10 mouse cellular contexts compared by ENCODE assay signal in the genomic region with DNA sequence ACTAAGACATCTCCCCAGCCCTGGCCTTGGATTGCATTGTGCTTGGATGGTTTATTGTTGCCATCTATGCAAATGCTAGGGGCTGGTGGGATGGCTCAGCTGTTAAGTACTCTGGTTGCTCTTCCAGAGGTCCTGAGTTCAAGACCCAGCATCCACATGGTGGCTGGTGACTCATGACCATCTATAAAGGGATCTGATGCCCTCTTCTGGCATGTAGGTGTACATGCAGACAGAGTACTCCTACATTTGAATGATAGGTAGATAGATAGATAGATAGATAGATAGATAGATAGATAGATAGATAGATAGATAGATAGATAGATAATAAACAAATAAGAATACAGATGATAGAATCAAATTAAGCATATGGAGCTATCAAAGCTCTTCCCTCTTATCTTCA. TPM values are rescaled to one million over a fixed set of nuclear protein-coding genes. Genes with fewer than 3 reads are reported as not detected.
DNase-seq lines count a peak whose midpoint lies in the region; ATAC-seq and TF ChIP-seq lines count a peak whose summit lies in the region.
"Not testable (repeated sequence)": the region's sequence is repeated elsewhere in the genome, so short reads cannot be mapped to it uniquely, and the experiment has no call there.
"Had no signal": no experiment of that assay in that cellular context is flagged by ENCODE, and none has a peak within 500 bp of the region (broad histone marks: within the 10 kb centered on the region; RNA-seq: fewer than 3 reads in every experiment).

No protein-coding gene starts in this region.

- H3K9ac ChIP-seq in embryonic facial prominence, embryonic 13.5 days = peak overlapping the region; percentile 32; the same call in 1 of the 2 replicates
- not testable (repeated sequence) for H3K9ac ChIP-seq in hindbrain, postnatal 0 days (replicated peaks; ENCODE audit: low read length); lung, postnatal 0 days (replicated peaks; ENCODE audit: low read depth)

- not testable (repeated sequence) for H3K9me3 ChIP-seq in embryonic facial prominence, embryonic 13.5 days; hindbrain, postnatal 0 days (ENCODE audit: low read length); lung, postnatal 0 days (ENCODE audit: low read length)

- DNase-seq in 3T3-L1 (ENCODE audit: low read depth, low spot score) (peak; percentile 45), R1 (ENCODE audit: low read depth, low spot score) (peak; percentile 16)
- DNase-seq in CD4-positive, CD25-positive, alpha-beta regulatory T cell, adult 2 months (ENCODE audit: low read depth, low spot score) = peak; percentile 27
- DNase-seq in hindbrain, postnatal 0 days (ENCODE audit: low spot score); layer of hippocampus, adult 2 months (ENCODE audit: low spot score in 2 of 2); lung, postnatal 0 days (ENCODE audit: low spot score): not testable (repeated sequence)
- DNase-seq in retina, embryonic 14.5 days (ENCODE audit: low spot score) = peak; percentile 23

- not testable (repeated sequence) for H3K4me3 ChIP-seq in embryonic facial prominence, embryonic 13.5 days; hindbrain, postnatal 0 days (ENCODE audit: low read length); layer of hippocampus, adult 2 months; lung, postnatal 0 days (ENCODE audit: low read depth, low read length)

- not testable (repeated sequence) for H3K27me3 ChIP-seq in embryonic facial prominence, embryonic 13.5 days; hindbrain, postnatal 0 days (ENCODE audit: insufficient read depth, low read length); lung, postnatal 0 days (replicated peaks; ENCODE audit: insufficient read depth, low read length)

- TF ChIP-seq CTCF in hindbrain, postnatal 0 days (IDR thresholded peaks at IDR 0.05; ENCODE audit: low read depth) = peak; percentile 52
- peak; percentile 74 for TF ChIP-seq CTCF in layer of hippocampus, adult 2 months (conservative IDR thresholded peaks at IDR 0.05)
- TF ChIP-seq CTCF in lung, postnatal 0 days (IDR thresholded peaks at IDR 0.05) = peak; percentile 50

- not testable (repeated sequence) for H3K4me1 ChIP-seq in embryonic facial prominence, embryonic 13.5 days; hindbrain, postnatal 0 days (ENCODE audit: insufficient read depth, low read length); lung, postnatal 0 days (ENCODE audit: insufficient read depth, low read depth, low read length)

- not testable (repeated sequence) for ATAC-seq in embryonic facial prominence, embryonic 13.5 days (ENCODE audit: insufficient number of reproducible peaks, insufficient read depth, low FRiP score, low TSS enrichment, low read depth); hindbrain, postnatal 0 days; lung, postnatal 0 days

- not testable (repeated sequence) for H3K27ac ChIP-seq in embryonic facial prominence, embryonic 13.5 days; hindbrain, postnatal 0 days; layer of hippocampus, adult 2 months; lung, postnatal 0 days (ENCODE audit: low read length)

- not testable (repeated sequence) for H3K4me2 ChIP-seq in embryonic facial prominence, embryonic 13.5 days; hindbrain, postnatal 0 days (ENCODE audit: low read depth, low read length); lung, postnatal 0 days (replicated peaks; ENCODE audit: low read depth, low read length)

- TF ChIP-seq EP300 in lung, postnatal 0 days (IDR thresholded peaks at IDR 0.05) = not testable (repeated sequence)

- not testable (repeated sequence) for H3K36me3 ChIP-seq in embryonic facial prominence, embryonic 13.5 days; hindbrain, postnatal 0 days (ENCODE audit: insufficient read depth, low read length); lung, postnatal 0 days (ENCODE audit: insufficient read depth, low read length)

RNA-seq across cellular contexts. Expression of gene Lamc3, which starts 27.1 kb away (rescaled TPM):
- polyA plus RNA-seq in embryonic facial prominence, embryonic 13.5 days (2015; fragmentation: Nextera tagmentation; extraction: Ambion mirVana) = 2.6 and 3.9 TPM in 2 replicates
- 11.6 and 12.9 TPM in 2 replicates for total RNA-seq in hindbrain, postnatal 0 days (2014; rRNA removed)
- 2.0 and 2.1 TPM in 2 replicates for polyA plus RNA-seq in hindbrain, postnatal 0 days (2015; fragmentation: Nextera tagmentation; extraction: Ambion mirVana)
- total RNA-seq in layer of hippocampus, adult 2 months (2021) = 1 to 10 TPM; 6.3 to 7.8 TPM
- 2.9 and 3.4 TPM in 2 replicates for polyA plus RNA-seq in lung, postnatal 0 days (2015; fragmentation: Nextera tagmentation; extraction: Ambion mirVana)
- total RNA-seq: megakaryocyte progenitor cell, adult 5-6 weeks had no signal
- polyA plus RNA-seq: erythroblast, embryonic 14.5 days had no signal

RNA-seq across cellular contexts. Expression of gene Aif1l, which starts 35.7 kb away (rescaled TPM):
- polyA plus RNA-seq in embryonic facial prominence, embryonic 13.5 days (2015; fragmentation: Nextera tagmentation; extraction: Ambion mirVana) = 45.9 and 46.4 TPM in 2 replicates
- 13.2 and 15.5 TPM in 2 replicates for total RNA-seq in hindbrain, postnatal 0 days (2014; rRNA removed)
- 16.2 and 18.2 TPM in 2 replicates for polyA plus RNA-seq in hindbrain, postnatal 0 days (2015; fragmentation: Nextera tagmentation; extraction: Ambion mirVana)
- total RNA-seq in layer of hippocampus, adult 2 months (2021) = 1 to 10 TPM; 6.0 to 7.4 TPM
- polyA plus RNA-seq in lung, postnatal 0 days (2015; fragmentation: Nextera tagmentation; extraction: Ambion mirVana) = 11.7 and 12.6 TPM in 2 replicates
- polyA plus RNA-seq: erythroblast, embryonic 14.5 days had no signal
